Mouse (Mus musculus): ENCODE results near the gene Zfp28.
A peak's percentile ranks its signal among the peaks of the same experiment; 100 is the strongest.

Gene Zfp28

GRCm38 (mm10) chr7:6397996-6398975 lies 15.2 kb downstream of the Zfp28 start, which contains the start of gene Smim17:
Smim17 (plus strand) TSS chr7:6398715.
- DNase-seq (ENCODE audit: low read depth) = no peak

DNA sequence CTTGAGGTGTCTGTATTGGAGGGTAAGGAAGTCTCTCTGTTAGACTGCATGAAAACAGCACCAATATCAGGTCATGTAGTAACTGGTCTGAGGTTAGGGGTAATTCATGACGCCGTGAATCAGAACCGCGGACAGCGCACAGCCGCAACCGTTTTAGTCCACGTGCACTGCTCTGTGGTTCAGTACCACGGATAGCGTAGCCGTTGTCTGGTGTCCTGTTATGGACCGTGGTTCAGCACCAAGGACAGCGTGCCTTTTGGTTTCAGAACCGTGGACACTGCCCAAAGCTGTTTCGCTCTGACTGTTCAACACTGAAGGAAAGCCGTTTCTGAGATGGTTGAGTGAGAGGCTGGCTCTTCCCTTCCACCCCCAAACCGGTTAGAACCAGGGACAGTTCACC lies 26.9 kb downstream of the Zfp28 start, which contains the start of gene Gm20715:
Gm20715 (plus strand) TSS at position 235 of the 400 bp plus-strand sequence.
- peak; percentile 98 for DNase-seq (ENCODE audit: low read depth)

DNA sequence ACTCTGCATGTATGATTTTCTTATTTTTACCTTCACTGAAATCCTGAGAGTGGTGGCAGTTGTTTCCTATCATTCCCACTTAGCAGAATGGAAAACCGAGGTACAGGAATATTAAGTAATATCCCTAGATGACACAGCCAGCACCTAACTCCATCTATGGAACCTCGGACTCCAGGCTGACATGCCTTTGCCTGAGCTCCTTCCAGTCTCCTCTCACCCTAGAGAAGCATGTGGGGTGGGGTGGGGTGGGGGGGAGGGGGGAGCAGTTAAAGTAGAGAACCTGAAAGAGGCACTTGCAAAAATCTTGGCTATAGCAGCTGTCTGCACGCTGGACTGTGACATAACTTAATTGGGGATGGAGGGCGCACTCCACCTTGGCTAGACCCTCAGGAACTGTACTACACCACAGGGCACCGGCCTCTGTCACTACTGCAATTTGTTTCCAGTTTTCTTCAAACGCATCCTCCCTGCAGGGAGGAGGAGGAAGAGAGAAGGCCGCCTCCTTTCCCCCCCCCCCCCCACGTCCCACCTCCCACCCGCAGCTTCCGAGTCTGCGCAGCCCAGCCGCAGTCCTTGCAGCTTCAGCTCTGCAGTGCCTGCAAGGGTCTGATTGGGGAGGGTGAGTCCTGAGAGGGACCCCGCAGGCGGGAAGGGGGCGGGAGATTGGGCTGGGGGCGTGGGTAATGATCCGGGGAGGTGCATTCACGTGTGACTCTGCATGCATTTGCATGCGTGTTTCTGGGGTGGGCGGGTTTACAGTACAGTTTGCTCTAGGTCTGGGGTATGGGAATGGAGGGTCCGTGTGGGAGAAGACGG lies 31.7 kb downstream of the Zfp28 start:
- DNase-seq (ENCODE audit: low read depth) = no peak

GRCm38 (mm10) chr7:6415442-6415787 lies 32.3 kb downstream of the Zfp28 start:
- DNase-seq (ENCODE audit: low read depth) = no peak

DNA sequence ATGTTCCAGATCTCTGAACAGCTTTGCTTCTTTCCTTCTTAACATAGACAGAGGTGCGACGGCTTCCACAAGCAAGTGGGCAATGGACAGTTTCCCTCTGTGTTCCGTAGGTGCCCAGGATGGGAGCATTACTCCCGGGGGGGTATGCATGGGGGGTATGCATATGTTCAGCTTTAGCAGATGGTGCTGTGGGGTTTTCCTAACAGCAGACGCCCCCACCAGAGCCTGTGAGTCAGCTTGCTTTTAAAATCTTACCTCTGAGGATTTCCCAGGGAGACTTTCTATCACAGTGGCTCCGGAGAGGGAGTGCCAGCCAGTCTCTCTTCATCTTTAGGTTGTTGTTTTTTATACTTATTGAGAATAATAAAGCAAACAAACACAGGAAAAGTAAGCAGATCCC lies 36.8 kb downstream of the Zfp28 start:
- DNase-seq (ENCODE audit: low read depth) = no peak

- DNase-seq (ENCODE audit: low read depth) = no peak
Measured at GRCm38 (mm10) chr7:6429381-6429780, 46.3 kb downstream of the Zfp28 start.

DNA sequence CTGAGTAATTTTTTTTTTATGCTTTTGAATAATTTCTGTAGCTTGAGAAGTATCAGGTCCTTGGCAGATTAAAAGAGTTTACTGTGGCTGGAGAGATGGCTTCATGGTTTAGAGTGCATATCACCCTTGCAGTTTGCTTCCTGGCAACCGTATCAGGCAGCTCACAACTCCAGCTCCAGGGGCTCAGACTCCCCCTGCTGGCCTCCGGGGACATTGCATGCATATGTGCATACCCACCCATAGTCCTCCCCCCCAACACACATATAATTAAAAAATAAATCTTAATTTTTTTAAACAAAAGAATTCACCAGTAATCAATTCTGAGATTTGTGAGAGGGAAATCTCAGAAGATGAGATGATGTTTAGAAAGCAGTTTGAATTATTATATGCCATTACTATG lies 47.2 kb downstream of the Zfp28 start:
- no peak for DNase-seq (ENCODE audit: low read depth)

GRCm38 (mm10) chr7:6438388-6438787 lies 55.3 kb downstream of the Zfp28 start, which contains the start of gene Olfr1344:
Olfr1344 (plus strand) TSS chr7:6438688.
- DNase-seq (ENCODE audit: low read depth) = no peak

- DNase-seq (ENCODE audit: low read depth) = no peak
Measured at GRCm38 (mm10) chr7:6441173-6441572, 58.1 kb downstream of the Zfp28 start.
